ENCODE assay signal across 8 mouse cellular contexts in the genomic region with DNA sequence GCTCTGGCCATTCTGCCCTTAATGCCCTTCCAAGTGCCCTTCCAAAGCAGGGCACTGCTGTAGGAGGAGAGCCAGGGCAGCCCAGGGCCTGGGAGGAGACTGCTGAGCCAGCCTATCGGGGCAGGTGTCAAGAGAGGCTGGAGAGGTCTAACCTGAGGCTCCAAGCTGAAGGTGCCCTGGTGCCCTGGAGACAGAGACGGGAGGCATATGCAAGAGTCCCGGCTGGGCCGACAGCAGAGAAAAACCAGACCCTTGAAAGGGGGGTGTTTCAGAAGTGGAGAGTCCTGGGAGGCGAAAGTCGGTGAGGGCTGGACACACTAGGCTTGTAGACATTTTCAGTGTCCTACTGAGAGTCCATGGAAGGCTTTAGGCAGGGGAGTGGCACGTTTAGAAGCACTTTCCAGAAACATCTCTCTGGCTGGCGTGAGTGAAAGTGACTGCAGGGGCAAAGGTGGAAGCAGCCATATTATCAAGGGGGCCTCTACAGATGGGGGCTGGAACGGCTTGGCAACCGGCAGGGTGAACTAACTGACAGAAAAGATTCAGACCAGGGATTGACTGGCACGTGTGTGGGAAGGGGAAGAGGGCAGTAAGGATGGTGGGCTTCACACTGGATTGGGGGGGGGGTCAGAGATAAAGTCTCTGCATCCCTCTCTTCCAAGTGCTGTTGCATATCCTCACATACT.
DNase-seq lines count a peak whose midpoint lies in the region; ATAC-seq and TF ChIP-seq lines count a peak whose summit lies in the region.

No protein-coding gene starts in this region.

- H3K27me3 ChIP-seq in cerebellum, adult 2 months (ENCODE audit: control insufficient read depth, insufficient read depth, low read length) = no peaks in the 10 kb centered on the region
- no peaks in the 10 kb centered on the region for H3K27me3 ChIP-seq in limb, embryonic 12.5 days

- WGBS in cerebellum, adult 2 months = 43% methylated on average over 11 of the region's 11 CpGs
- 38% methylated on average over 11 of the region's 11 CpGs for WGBS in limb, embryonic 12.5 days

- TF ChIP-seq POLR2A in cerebellum, adult 2 months (IDR thresholded peaks at IDR 0.05; ENCODE audit: borderline replicate concordance, insufficient read depth, low read length) = no peak

- no peaks in the 10 kb centered on the region for H3K36me3 ChIP-seq in limb, embryonic 12.5 days

- ATAC-seq in limb, embryonic 12.5 days (ENCODE audit: insufficient number of reproducible peaks, insufficient read depth, low FRiP score, low TSS enrichment, low read depth) = no peak
- no peak for ATAC-seq in granulocyte monocyte progenitor cell, adult 5-6 weeks (replicated peaks; ENCODE audit: poor library complexity, severe bottlenecking)

- H3K9ac ChIP-seq in limb, embryonic 12.5 days (replicated peaks) = peak overlapping the region; percentile 24; the same call in 1 of the 2 replicates

- no peak overlapping the region for H3K4me3 ChIP-seq in cerebellum, adult 2 months (replicated peaks; ENCODE audit: insufficient read depth, low read depth, low read length)
- H3K4me3 ChIP-seq in brown adipose tissue, adult 24 weeks (ENCODE audit: insufficient read depth, low read depth, low read length) = peak overlapping the region; percentile 25
- H3K4me3 ChIP-seq in limb, embryonic 12.5 days (replicated peaks) = no peak overlapping the region

- H3K27ac ChIP-seq in cerebellum, adult 2 months (ENCODE audit: insufficient read depth, low read length) = peak overlapping the region; percentile 80
- H3K27ac ChIP-seq in brown adipose tissue, adult 24 weeks (replicated peaks; ENCODE audit: low read depth, low read length) = peak overlapping the region; percentile 91
- H3K27ac ChIP-seq in limb, embryonic 12.5 days = peak overlapping the region; percentile 74

- no peak for TF ChIP-seq CTCF in cerebellum, adult 2 months (IDR thresholded peaks at IDR 0.05; ENCODE audit: borderline replicate concordance, insufficient read depth, low read depth, low read length)

- no peak for DNase-seq in cerebellum, adult 2 months
- DNase-seq in cerebellum, adult 18-20 months = no peak
- peak; percentile 49 for DNase-seq in heart, postnatal 4 days
- DNase-seq in urinary bladder, postnatal 36 days (ENCODE audit: low spot score in 2 of 2) = no peak
- DNase-seq in layer of hippocampus, postnatal 14 days (ENCODE audit: low spot score in 2 of 2) = no peak

- H3K9me3 ChIP-seq in limb, embryonic 12.5 days = no peaks in the 10 kb centered on the region

- peaks cover 65% of the 10 kb centered on the region for H3K4me1 ChIP-seq in cerebellum, adult 2 months (ENCODE audit: control insufficient read depth, insufficient read depth, low read length)
- H3K4me1 ChIP-seq in brown adipose tissue, adult 24 weeks (ENCODE audit: control insufficient read depth, insufficient read depth, insufficient read length, low read length) = peaks cover 30% of the 10 kb centered on the region
- H3K4me1 ChIP-seq in limb, embryonic 12.5 days (replicated peaks) = peaks cover 60% of the 10 kb centered on the region

- no peak overlapping the region for H3K4me2 ChIP-seq in limb, embryonic 12.5 days
